Mouse (Mus musculus) ZHBTc4 (cell line): ENCODE results near the gene Gnpat.

Experiments
- DNase-seq: peaks from one replicate; pipeline ENCODE4 v3.0.0-alpha.2; 2011; ENCODE audit warnings: low read depth, low spot score

Gene Gnpat

GRCm38 (mm10) chr8:124937293-124937692 is 74.5 kb downstream of the Gnpat start:
- no peak for DNase-seq
